Mouse (Mus musculus): ENCODE data around the gene Coa6. TPM values are rescaled to one million over a fixed set of nuclear protein-coding genes. Genes with fewer than 3 reads are reported as not detected.
A peak's percentile ranks its signal among the peaks of the same experiment; 100 is the strongest.
"Not testable (repeated sequence)": the region's sequence is repeated elsewhere in the genome, so short reads cannot be mapped to it uniquely, and the experiment has no call there.

Gene Coa6
- polyA plus RNA-seq (2015; fragmentation: Nextera tagmentation; extraction: Ambion mirVana) = 68.2 and 70.9 TPM in 2 replicates

DNA sequence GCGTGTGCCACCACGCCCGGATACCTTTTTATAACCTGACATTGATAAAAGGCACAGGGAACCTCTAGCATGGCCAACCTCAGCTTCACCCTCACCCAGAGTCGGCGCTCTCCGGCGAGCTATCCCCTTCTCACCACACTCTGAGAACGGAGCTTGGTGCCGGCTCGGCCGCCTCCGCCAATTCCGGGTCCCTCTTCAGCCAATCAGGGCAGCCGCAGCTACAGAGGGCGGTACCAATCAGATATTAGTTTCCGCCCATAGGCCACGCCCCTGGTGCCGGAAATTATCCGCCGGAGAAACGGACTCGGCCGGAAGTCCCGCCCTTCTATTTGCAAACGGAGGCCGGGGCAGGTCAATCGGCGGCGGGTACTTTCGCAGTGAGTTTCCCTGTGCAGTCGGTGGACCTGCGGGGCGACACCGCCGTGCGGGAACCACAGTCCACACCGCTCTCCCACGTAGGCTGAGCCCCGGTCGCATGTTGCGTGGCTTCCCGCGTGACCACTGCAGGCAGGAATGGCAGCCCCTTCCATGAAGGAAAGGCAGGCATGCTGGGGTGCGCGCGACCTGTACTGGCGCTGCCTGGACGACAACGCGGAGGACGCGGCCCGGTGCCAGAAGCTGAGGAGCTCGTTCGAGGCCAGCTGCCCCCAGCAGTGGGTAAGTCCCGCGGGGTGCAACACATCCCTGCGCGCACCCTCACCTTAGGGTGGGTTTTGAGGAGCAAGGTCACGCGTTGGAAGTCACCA, at the start of gene Coa6:
Coa6 (plus strand) TSS at position 342 of the 746 bp plus-strand sequence.
- Histone ChIP-seq H3K4me2 (replicated peaks) (peak within 1 kb of the TSS; percentile 83), H3K4me1 (replicated peaks) (peaks cover 9% of the 10 kb centered on the region; the same call in 1 of the 2 replicates), H3K27ac (peak within 1 kb of the TSS; percentile 78), H3K4me3 (replicated peaks) (peak within 1 kb of the TSS; percentile 94), H3K36me3 (peaks cover 10% of the 10 kb centered on the region; the same call in 1 of the 2 replicates), H3K9ac (peak within 1 kb of the TSS; percentile 92), H3K27me3 (replicated peaks) (no peaks in the 10 kb centered on the region), H3K9me3 (no peaks in the 10 kb centered on the region)
- ATAC-seq = peak; percentile 98
- WGBS = under 1% methylated on average over 61 of the region's 61 CpGs

DNA sequence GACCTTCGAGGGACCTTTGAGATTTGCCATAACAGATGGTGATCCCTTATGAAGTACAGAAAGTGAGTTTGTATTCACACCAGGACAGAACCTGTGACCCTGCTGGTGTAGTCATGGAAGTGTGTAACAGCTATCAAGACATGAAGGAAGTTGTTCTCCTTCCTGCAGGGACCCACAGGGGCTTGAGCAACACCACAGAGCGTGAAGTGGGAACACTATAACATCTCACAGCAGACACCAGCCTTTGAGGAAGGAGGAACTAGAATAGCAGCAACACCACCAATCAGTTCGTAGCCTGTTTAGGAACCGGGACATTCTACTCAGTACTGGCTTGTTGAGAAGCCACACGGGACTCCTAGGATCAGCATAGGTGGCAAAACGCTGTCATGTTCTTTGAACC, 42.7 kb upstream of the Coa6 start:
- H3K27me3 ChIP-seq (replicated peaks) = no peaks in the 10 kb centered on the region
- no peak overlapping the region for H3K9ac ChIP-seq
- WGBS = 87% methylated on average over 6 of the region's 6 CpGs
- H3K4me3 ChIP-seq (replicated peaks) = no peak overlapping the region
- H3K4me2 ChIP-seq (replicated peaks) = no peak overlapping the region
- no peaks in the 10 kb centered on the region for H3K36me3 ChIP-seq
- H3K9me3 ChIP-seq = no peaks in the 10 kb centered on the region
- H3K4me1 ChIP-seq (replicated peaks) = no peaks in the 10 kb centered on the region
- no peak for ATAC-seq
- H3K27ac ChIP-seq = no peak overlapping the region

DNA sequence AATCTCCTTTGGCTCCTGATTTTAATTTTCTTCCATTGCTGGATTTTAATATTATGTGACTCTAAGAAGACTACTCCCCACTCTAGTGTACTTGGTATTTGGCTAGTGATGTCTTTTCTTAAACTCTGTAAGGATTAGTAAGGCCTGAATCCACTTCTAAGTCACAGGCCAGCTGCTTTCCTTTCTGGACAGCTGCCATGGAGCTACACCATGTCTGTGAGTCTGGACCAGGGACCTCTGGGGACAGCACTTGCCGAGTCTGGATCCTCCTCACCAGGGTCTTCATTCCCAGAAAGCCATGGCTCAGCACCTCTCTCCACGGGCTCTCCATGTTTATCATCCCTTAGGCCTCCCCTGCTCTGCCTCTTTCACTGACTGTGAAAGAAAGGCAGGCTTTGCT, 42.2 kb upstream of the Coa6 start:
- H3K36me3 ChIP-seq = no peaks in the 10 kb centered on the region
- no peaks in the 10 kb centered on the region for H3K4me1 ChIP-seq (replicated peaks)
- no peak overlapping the region for H3K27ac ChIP-seq
- H3K4me3 ChIP-seq (replicated peaks) = no peak overlapping the region
- no peak for ATAC-seq
- no peak overlapping the region for H3K4me2 ChIP-seq (replicated peaks)
- no peak overlapping the region for H3K9ac ChIP-seq
- no peaks in the 10 kb centered on the region for H3K9me3 ChIP-seq
- 36% methylated on average over 2 of the region's 2 CpGs for whole genome bisulfite sequencing
- no peaks in the 10 kb centered on the region for H3K27me3 ChIP-seq (replicated peaks)

GRCm38 (mm10) chr8:126381299-126381698, 41.0 kb upstream of the Coa6 start:
- no peaks in the 10 kb centered on the region for H3K9me3 ChIP-seq
- no peaks in the 10 kb centered on the region for H3K27me3 ChIP-seq (replicated peaks)
- H3K9ac ChIP-seq = no peak overlapping the region
- no peak overlapping the region for H3K4me3 ChIP-seq (replicated peaks)
- no peaks in the 10 kb centered on the region for H3K4me1 ChIP-seq (replicated peaks)
- H3K27ac ChIP-seq = no peak overlapping the region
- H3K4me2 ChIP-seq (replicated peaks) = no peak overlapping the region
- WGBS = 77% methylated on average over 7 of the region's 7 CpGs
- H3K36me3 ChIP-seq = no peaks in the 10 kb centered on the region
- ATAC-seq = no peak

DNA sequence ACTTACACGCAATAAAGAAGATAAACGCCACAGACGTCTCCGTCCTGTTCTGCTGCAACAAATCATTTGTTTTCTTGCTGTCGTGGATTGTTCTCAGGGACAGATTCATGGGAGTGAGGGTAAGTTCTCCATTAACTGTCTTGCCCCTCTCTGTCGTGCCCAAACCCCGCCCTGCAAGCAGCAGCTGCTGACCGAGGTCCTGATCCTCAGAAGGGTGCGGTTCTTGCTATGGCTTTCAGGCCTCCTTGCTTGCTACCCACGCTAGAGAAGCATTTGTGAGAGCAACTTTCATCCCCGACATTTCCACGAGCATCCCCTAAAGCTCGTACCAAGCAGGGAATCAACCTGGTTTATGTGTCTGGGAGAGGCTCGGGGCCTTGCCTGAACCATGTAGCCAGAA, 40.1 kb upstream of the Coa6 start:
- no peaks in the 10 kb centered on the region for H3K36me3 ChIP-seq
- H3K27ac ChIP-seq = no peak overlapping the region
- no peak overlapping the region for H3K4me2 ChIP-seq (replicated peaks)
- H3K9ac ChIP-seq = no peak overlapping the region
- H3K9me3 ChIP-seq = no peaks in the 10 kb centered on the region
- no peak overlapping the region for H3K4me3 ChIP-seq (replicated peaks)
- 37% methylated on average over 14 of the region's 14 CpGs for WGBS
- no peaks in the 10 kb centered on the region for H3K27me3 ChIP-seq (replicated peaks)
- ATAC-seq = no peak
- no peaks in the 10 kb centered on the region for H3K4me1 ChIP-seq (replicated peaks)

- 71% methylated on average over 5 of the region's 5 CpGs for WGBS
Measured at GRCm38 (mm10) chr8:126382749-126383148, 39.6 kb upstream of the Coa6 start.

DNA sequence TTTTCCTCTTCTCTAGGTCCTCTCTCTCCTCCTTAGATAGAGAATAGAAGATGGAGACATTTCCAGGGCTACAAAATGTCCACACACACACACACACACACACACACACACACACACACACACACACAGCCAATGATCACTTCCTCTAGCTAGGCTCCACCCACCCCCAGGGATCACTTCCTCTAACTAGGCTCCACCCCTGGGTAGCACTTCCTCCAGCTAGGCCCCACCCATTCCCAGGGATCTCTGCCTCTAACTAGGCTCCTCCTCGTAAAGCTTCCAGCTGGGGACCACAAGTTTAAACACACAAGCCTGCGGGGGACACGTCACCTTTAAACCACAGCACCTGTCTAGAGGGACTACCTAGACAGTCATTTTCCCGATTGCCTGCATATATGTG, 34.7 kb upstream of the Coa6 start:
- no peaks in the 10 kb centered on the region for H3K9me3 ChIP-seq
- no peaks in the 10 kb centered on the region for H3K4me1 ChIP-seq (replicated peaks)
- no peak overlapping the region for H3K4me2 ChIP-seq (replicated peaks)
- H3K4me3 ChIP-seq (replicated peaks) = no peak overlapping the region
- H3K36me3 ChIP-seq = no peaks in the 10 kb centered on the region
- no peak overlapping the region for H3K27ac ChIP-seq
- 81% methylated on average over 4 of the region's 4 CpGs for WGBS
- no peaks in the 10 kb centered on the region for H3K27me3 ChIP-seq (replicated peaks)
- no peak for ATAC-seq
- H3K9ac ChIP-seq = no peak overlapping the region

More at GRCm38 (mm10) chr8:126382749-126383148, 39.6 kb upstream of the Coa6 start:
- Histone ChIP-seq H3K36me3 (no peaks in the 10 kb centered on the region), H3K9ac (no peak overlapping the region), H3K27ac (no peak overlapping the region), H3K27me3 (replicated peaks) (no peaks in the 10 kb centered on the region), H3K4me1 (replicated peaks) (no peaks in the 10 kb centered on the region), H3K4me2 (replicated peaks) (no peak overlapping the region), H3K4me3 (replicated peaks) (no peak overlapping the region), H3K9me3 (no peaks in the 10 kb centered on the region)
- ATAC-seq = no peak

- Histone ChIP-seq H3K4me3 (replicated peaks) (no peak overlapping the region), H3K4me1 (replicated peaks) (no peaks in the 10 kb centered on the region), H3K36me3 (no peaks in the 10 kb centered on the region), H3K4me2 (replicated peaks) (no peak overlapping the region), H3K27ac (no peak overlapping the region), H3K9me3 (no peaks in the 10 kb centered on the region), H3K9ac (no peak overlapping the region), H3K27me3 (replicated peaks) (no peaks in the 10 kb centered on the region)
- ATAC-seq = no peak
- 56% methylated on average over 2 of the region's 2 CpGs for WGBS
Measured at GRCm38 (mm10) chr8:126391541-126391940, 30.8 kb upstream of the Coa6 start.

- Histone ChIP-seq H3K27ac (no peak overlapping the region), H3K4me3 (replicated peaks) (no peak overlapping the region), H3K27me3 (replicated peaks) (no peaks in the 10 kb centered on the region), H3K36me3 (no peaks in the 10 kb centered on the region), H3K4me2 (replicated peaks) (no peak overlapping the region), H3K9me3 (no peaks in the 10 kb centered on the region), H3K4me1 (replicated peaks) (no peaks in the 10 kb centered on the region), H3K9ac (no peak overlapping the region)
- 78% methylated on average over 9 of the region's 9 CpGs for WGBS
- no peak for ATAC-seq
Measured at GRCm38 (mm10) chr8:126395386-126395785, 26.9 kb upstream of the Coa6 start.

- Histone ChIP-seq H3K27ac (no peak overlapping the region), H3K4me1 (replicated peaks) (no peaks in the 10 kb centered on the region), H3K4me3 (replicated peaks) (no peak overlapping the region), H3K36me3 (no peaks in the 10 kb centered on the region), H3K27me3 (replicated peaks) (no peaks in the 10 kb centered on the region), H3K9ac (no peak overlapping the region), H3K9me3 (no peaks in the 10 kb centered on the region), H3K4me2 (replicated peaks) (no peak overlapping the region)
- ATAC-seq = no peak
- WGBS = 72% methylated on average over 5 of the region's 5 CpGs
Measured at GRCm38 (mm10) chr8:126395917-126396316, 26.4 kb upstream of the Coa6 start.

DNA sequence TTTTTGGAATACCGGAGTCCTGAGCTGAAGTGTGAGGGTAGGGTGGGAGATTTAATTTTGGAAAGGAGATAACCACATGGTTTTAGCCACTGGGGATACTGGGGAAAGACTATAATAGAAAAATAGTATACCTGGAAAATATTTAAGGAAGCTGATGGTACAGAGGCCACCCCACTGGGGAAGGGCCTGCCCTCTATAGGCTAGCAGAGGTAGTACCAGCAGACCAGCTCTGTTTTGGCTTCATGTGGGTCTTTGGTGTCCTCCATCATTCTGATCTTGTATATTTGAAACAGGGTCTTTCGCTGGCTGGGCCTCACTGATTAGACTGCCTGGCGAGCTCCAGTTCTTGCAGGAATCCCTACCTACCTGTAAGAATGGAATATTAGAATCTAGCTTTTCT, 24.0 kb upstream of the Coa6 start:
- no peaks in the 10 kb centered on the region for H3K9me3 ChIP-seq
- H3K27ac ChIP-seq = no peak overlapping the region
- H3K36me3 ChIP-seq = no peaks in the 10 kb centered on the region
- no peaks in the 10 kb centered on the region for H3K4me1 ChIP-seq (replicated peaks)
- no peak overlapping the region for H3K4me3 ChIP-seq (replicated peaks)
- no peak for ATAC-seq
- no peak overlapping the region for H3K4me2 ChIP-seq (replicated peaks)
- H3K9ac ChIP-seq = no peak overlapping the region
- WGBS = 64% methylated on average over 3 of the region's 3 CpGs
- H3K27me3 ChIP-seq (replicated peaks) = no peaks in the 10 kb centered on the region

DNA sequence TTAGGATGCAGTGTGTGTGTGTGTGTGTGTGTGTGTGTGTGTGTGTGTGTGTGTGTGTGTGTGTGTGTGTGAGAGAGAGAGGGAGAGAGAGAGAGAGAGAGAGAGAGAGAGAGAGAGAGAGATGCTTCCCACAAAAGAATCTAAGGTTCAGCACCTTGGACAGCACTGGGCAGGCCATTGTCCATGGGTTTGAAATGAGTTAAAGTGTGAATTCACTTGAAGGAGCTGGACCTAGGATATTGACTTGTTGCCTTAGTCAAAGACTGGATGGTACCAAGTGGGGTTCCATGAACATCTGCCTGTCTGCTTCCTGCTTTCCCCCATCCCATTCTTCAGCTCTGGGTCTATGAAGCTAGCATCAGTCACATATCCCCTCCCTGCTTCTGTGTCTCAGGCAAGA, 17.8 kb upstream of the Coa6 start:
- not testable (repeated sequence) for H3K27ac ChIP-seq; H3K4me1 ChIP-seq (replicated peaks); H3K4me3 ChIP-seq (replicated peaks); H3K9me3 ChIP-seq; H3K4me2 ChIP-seq (replicated peaks); H3K9ac ChIP-seq; H3K27me3 ChIP-seq (replicated peaks); ATAC-seq; H3K36me3 ChIP-seq

GRCm38 (mm10) chr8:126405030-126405429, 17.3 kb upstream of the Coa6 start:
- Histone ChIP-seq H3K9ac (no peak overlapping the region), H3K36me3 (no peaks in the 10 kb centered on the region), H3K4me2 (replicated peaks) (no peak overlapping the region), H3K27me3 (replicated peaks) (no peaks in the 10 kb centered on the region), H3K27ac (no peak overlapping the region), H3K9me3 (no peaks in the 10 kb centered on the region), H3K4me1 (replicated peaks) (no peaks in the 10 kb centered on the region), H3K4me3 (replicated peaks) (no peak overlapping the region)
- ATAC-seq = no peak
- 71% methylated on average over 4 of the region's 4 CpGs for WGBS
